In the genomic region with DNA sequence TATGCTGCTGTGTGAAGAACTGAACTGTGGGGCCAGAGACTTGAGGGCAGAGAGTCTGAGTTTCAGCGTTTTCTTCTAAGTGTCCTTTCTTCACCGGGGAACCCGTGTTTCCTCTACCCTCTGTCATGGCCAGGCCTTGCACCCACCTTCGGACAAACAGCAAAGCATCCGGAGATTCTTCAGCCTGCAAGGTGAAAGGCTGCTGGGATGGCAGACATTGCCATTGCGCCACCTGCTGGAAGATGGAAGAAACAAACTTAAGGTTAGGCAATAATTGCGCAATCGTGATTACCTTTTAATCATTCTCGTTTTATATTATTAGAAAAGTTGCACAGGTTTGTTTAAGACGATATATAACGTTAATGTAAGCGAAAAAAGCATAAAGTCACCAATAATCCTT, we compare ENCODE assay signal across 8 mouse cellular contexts. TPM values are rescaled to one million over a fixed set of nuclear protein-coding genes. Genes with fewer than 3 reads are reported as not detected.
A peak's percentile ranks its signal among the peaks of the same experiment; 100 is the strongest.
DNase-seq lines count a peak whose midpoint lies in the region; ATAC-seq lines count a peak whose summit lies in the region.

No protein-coding gene starts in this region.

- no peak overlapping the region for H3K9ac ChIP-seq in hindbrain, embryonic 15.5 days

- H3K4me2 ChIP-seq in hindbrain, embryonic 15.5 days, result no peak overlapping the region

- H3K4me1 ChIP-seq in hindbrain, embryonic 15.5 days (replicated peaks), result no peaks in the 10 kb centered on the region

- peak; percentile 20 for DNase-seq in WW6 (ENCODE audit: low read depth, low spot score)
- peak; percentile 90 to 91 for DNase-seq in cerebellum, postnatal 10 days
- DNase-seq in gastrocnemius, adult 8-10 months (ENCODE audit: low spot score in 2 of 2), result peak; percentile 8 to 32
- DNase-seq in layer of hippocampus, postnatal 10 days (ENCODE audit: low spot score in 2 of 2), result peak; percentile 70 to 78
- DNase-seq in lung, postnatal 25 days (ENCODE audit: low spot score), result peak; percentile 75
- DNase-seq in right cerebral cortex, postnatal 14 days, result peak; percentile 72
- DNase-seq in urinary bladder, postnatal 4 days (ENCODE audit: low spot score in 2 of 2), result peak; percentile 46 to 71

- 0 out of 2 replicates have a peak, but pooled peaks have one; percentile 40 for ATAC-seq in hindbrain, embryonic 15.5 days (ENCODE audit: low FRiP score, low read depth)

- H3K36me3 ChIP-seq in hindbrain, embryonic 15.5 days, result no peaks in the 10 kb centered on the region

- WGBS in hindbrain, embryonic 15.5 days, result 4% methylated on average over 12 of the region's 12 CpGs

- H3K4me3 ChIP-seq in hindbrain, embryonic 15.5 days, result no peak overlapping the region

- no peaks in the 10 kb centered on the region for H3K9me3 ChIP-seq in hindbrain, embryonic 15.5 days

- H3K27me3 ChIP-seq in hindbrain, embryonic 15.5 days, result peaks cover 19% of the 10 kb centered on the region; the same call in 1 of the 2 replicates

- no peak overlapping the region for H3K27ac ChIP-seq in hindbrain, embryonic 15.5 days (replicated peaks)

RNA-seq across cellular contexts. Expression of gene Rcn1, which starts 28.9 kb away (rescaled TPM):
- total RNA-seq in gastrocnemius, adult 8-10 months (2022), result 1 to 10 TPM; 3.0 to 5.1 (median 4.1) TPM
- polyA plus RNA-seq in hindbrain, embryonic 15.5 days (2015; fragmentation: Nextera tagmentation; extraction: Ambion mirVana), result 70.0 and 70.8 TPM in 2 replicates
- total RNA-seq in layer of hippocampus, postnatal 10 days (2021), result 10 to 100 TPM; 32.1 to 35.2 TPM

Comparison
In these comparisons a context has a peak if more than half of its experiments do, and no peak if none do; other contexts are left out.
1. DNase-seq: peak in every context shown above with its lines; median percentile 90 in cerebellum, postnatal 10 days; 75 in lung, postnatal 25 days; 74 in layer of hippocampus, postnatal 10 days; 72 in right cerebral cortex, postnatal 14 days; 58 in urinary bladder, postnatal 4 days; 20 in WW6; 20 in gastrocnemius, adult 8-10 months.
2. RNA of gene Rcn1, which starts 28.9 kb away (total RNA-seq): 32.1 to 35.2 TPM in layer of hippocampus, postnatal 10 days; 3.0 to 5.1 TPM in gastrocnemius, adult 8-10 months; every median in the first group is over 4 times any median in the second.